Mouse (Mus musculus): ENCODE results near the gene Dync1li2.

Gene Dync1li2

GRCm38 (mm10) chr8:104380269-104380668 is 62.6 kb downstream of the Dync1li2 start:
- no peak for DNase-seq

DNA sequence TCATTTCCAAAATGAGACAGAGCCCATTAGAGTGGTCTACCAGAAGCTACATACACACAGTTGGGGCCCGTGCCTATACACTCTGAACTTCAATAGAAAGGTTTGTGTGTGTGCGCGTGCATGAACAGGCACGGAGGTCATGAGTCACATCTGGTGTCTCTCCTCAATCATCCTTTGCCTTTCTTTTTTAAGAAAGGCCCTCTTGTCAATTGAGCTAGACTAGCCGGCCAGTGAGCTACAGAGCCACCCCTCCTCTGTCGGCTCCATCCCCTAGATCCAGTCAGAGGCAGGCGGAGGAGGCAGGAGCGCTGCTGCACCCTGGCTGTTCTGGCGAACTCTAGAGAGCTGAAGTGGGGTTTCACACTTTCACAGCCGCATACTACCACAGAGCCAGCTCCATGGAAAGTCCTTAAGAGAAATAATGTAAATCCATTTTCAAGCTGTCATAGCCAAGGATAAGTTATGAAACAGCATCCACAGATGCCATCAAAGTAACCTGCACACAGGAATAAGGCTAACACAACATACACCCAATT is 63.5 kb downstream of the Dync1li2 start:
- no peak for DNase-seq

DNA sequence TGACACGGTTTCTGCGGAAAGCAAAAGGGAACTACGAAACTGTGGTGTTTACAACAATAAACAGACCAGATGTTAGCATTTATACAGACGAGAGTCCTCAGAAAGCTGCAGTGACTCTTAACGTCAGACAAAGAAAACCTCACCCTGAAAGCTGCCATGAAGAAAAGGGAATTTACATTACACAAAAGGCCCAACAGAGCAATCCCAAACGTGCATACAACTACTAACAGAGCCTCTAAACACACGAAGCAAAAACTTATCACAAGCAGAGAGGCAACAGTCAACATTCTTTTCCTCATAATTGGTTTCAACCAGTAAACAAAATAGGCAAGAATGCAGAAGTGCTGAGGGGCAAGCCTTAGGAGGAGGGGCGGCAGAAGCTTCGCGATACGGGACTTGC is 66.2 kb downstream of the Dync1li2 start:
- DNase-seq, result no peak

DNA sequence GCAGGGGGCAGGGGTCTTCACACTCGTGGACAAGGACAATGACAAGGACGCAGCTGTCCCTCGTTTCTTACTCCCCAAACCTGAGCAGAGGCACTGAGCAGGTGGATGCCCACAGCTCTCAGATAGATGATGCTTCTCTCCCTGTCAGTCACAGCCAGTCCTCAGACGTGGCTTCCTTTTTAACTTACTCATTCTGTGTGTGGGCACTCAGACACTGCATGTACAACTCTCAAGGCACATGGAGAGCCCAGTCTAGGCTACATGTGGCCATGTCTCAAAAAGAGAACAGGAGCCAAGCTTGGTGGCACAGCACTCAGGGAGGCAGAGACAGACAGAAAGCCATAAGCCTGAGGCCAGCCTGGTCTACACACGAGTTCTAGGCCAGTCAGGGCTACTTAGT is 66.9 kb downstream of the Dync1li2 start:
- DNase-seq, result no peak

DNA sequence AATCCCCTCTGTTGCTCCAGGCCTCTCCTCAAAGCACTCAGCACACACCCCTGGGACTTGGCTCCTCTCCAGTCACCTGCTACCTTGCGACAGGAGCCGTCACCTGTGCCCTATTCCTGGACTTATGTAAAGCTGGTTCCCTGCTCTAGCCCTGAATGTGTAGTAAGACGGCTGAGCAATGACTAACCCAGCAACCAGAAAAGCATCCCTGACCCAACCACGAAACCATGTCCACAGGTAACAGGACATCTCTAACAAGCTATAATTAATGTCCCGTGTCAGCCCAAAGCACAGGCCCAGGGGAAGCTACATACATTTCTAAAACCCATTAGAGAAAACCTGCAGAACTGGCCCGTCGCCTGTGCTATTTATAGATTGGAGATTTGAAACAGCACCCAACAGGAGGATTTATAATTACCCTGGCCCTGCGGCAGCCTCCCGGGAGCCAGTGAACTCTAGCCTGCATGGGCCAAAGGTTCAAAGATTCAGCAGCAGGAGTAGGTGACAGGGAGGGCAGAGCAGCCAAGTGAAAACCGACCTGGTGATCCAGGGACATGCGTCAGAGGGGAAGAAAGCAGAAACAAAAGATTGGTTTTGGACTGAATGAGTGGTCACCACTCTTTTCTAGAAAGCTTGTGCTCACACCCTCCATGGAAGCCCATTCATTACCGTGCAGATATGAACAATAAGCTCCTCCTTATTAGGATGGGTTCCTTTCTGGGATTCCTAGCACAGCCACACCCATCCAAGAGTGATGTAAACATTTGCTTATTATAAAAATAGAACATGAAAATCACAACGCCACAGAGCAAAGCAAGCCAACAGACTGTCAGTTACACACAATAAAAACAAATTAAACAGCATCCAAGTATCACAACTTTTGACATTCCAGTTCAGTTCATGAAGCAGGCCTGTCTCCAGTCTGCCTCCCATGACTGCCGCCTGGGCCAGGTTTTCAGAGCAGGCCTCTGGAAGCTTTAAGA is 67.7 kb downstream of the Dync1li2 start:
- DNase-seq, result peak; percentile 67 to 73

DNA sequence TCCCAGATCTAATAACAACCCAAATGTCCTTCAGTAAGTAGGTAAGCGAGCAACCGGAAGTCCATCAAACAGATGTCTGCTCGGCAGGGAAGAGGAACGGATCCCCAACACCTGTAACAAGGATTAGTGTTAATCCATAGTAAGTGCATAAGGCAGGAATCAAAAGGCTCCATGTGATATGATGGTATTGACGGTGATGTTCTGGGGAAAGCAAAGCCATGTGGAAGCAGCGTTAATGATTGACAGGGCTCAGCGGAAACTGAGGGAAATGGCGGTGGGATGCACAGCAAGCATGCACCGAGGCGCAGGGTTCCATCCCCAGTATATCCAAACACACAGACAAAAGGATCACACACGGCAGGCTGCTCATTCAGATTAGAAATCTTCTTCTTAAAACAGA is 68.6 kb downstream of the Dync1li2 start:
- DNase-seq, result no peak

- peak; percentile 57 to 60 for DNase-seq
Observed at GRCm38 (mm10) chr8:104373779-104374178, 69.1 kb downstream of the Dync1li2 start.

DNA sequence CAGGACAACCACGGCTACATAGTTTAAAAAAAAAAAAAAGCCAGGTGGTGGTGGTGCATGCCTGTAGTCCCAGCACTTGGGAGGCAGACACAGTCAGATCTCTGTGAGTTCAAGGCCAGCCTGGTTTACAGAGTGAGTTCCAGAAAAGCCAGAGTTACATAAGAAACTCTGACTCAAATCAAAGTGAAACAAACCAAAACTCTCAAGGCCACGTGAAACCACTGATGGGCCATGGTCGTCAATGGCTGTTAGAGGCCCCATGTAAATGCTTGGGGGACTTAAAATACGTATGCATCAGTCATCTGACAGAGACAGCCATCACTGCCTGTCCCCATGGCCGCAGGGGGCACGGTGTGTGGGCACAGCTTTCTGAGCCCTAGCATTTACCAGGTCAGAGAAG is 71.7 kb downstream of the Dync1li2 start:
- DNase-seq, result no peak

GRCm38 (mm10) chr8:104370071-104370470 is 72.8 kb downstream of the Dync1li2 start:
- no peak for DNase-seq

- DNase-seq, result no peak
Observed at GRCm38 (mm10) chr8:104369591-104369990, 73.3 kb downstream of the Dync1li2 start.

Data from cerebellum, postnatal 14 days (tissue).